Mouse (Mus musculus) splenic B cell, adult 2 months (primary cell): ENCODE results near the gene Itga9.

Experiments
- DNase-seq: peaks from one replicate; pipeline ENCODE4 v3.0.0-alpha.2; 2011; ENCODE audit warnings: low read depth, low spot score
- H3K27me3 ChIP-seq: 2 replicates; pipeline ENCODE4 v1.6.1; 2012; ENCODE audit warnings: mild to moderate bottlenecking, low read length, moderate library complexity, mixed read lengths; ENCODE audit not compliant: control insufficient read depth, poor library complexity, insufficient read depth, severe bottlenecking
- H3K36me3 ChIP-seq: 2 replicates; pipeline ENCODE4 v1.6.1; 2012; ENCODE audit warnings: mild to moderate bottlenecking, low read length, moderate library complexity, mixed read lengths; ENCODE audit not compliant: control insufficient read depth, poor library complexity, insufficient read depth, severe bottlenecking

The Itga9 gene

GRCm38 (mm10) chr9:118794668-118795067 is 188.2 kb downstream of the Itga9 start:
- DNase-seq, result no peak
- Histone ChIP-seq H3K27me3 (no peaks in the 10 kb centered on the region), H3K36me3 (no peaks in the 10 kb centered on the region)

- DNase-seq, result no peak
- H3K27me3 ChIP-seq, result no peaks in the 10 kb centered on the region
- H3K36me3 ChIP-seq, result no peaks in the 10 kb centered on the region
These were observed 188.8 kb downstream of the Itga9 start for GRCm38 (mm10) chr9:118795304-118795703.

- DNase-seq, result no peak
- Histone ChIP-seq H3K27me3 (no peaks in the 10 kb centered on the region), H3K36me3 (no peaks in the 10 kb centered on the region)
These were observed 192.6 kb downstream of the Itga9 start for GRCm38 (mm10) chr9:118799105-118799504.

- H3K36me3 ChIP-seq, result no peaks in the 10 kb centered on the region
- H3K27me3 ChIP-seq, result no peaks in the 10 kb centered on the region
- DNase-seq, result no peak
These were observed 194.9 kb downstream of the Itga9 start for GRCm38 (mm10) chr9:118801176-118801909.

GRCm38 (mm10) chr9:118801910-118802287 is 195.4 kb downstream of the Itga9 start:
- Histone ChIP-seq H3K36me3 (no peaks in the 10 kb centered on the region), H3K27me3 (no peaks in the 10 kb centered on the region)
- DNase-seq, result no peak

- Histone ChIP-seq H3K27me3 (no peaks in the 10 kb centered on the region), H3K36me3 (no peaks in the 10 kb centered on the region)
- no peak for DNase-seq
These were observed 195.9 kb downstream of the Itga9 start for GRCm38 (mm10) chr9:118802380-118802779.

GRCm38 (mm10) chr9:118805740-118806139 is 199.2 kb downstream of the Itga9 start:
- DNase-seq, result no peak
- Histone ChIP-seq H3K36me3 (no peaks in the 10 kb centered on the region), H3K27me3 (no peaks in the 10 kb centered on the region)

- no peaks in the 10 kb centered on the region for H3K36me3 ChIP-seq
- DNase-seq, result no peak
- H3K27me3 ChIP-seq, result no peaks in the 10 kb centered on the region
These were observed 201.2 kb downstream of the Itga9 start for GRCm38 (mm10) chr9:118807669-118808068.

- no peaks in the 10 kb centered on the region for H3K36me3 ChIP-seq
- DNase-seq, result no peak
- no peaks in the 10 kb centered on the region for H3K27me3 ChIP-seq
These were observed 205.7 kb downstream of the Itga9 start for GRCm38 (mm10) chr9:118812221-118812620.

GRCm38 (mm10) chr9:118813492-118813891 is 207.0 kb downstream of the Itga9 start:
- Histone ChIP-seq H3K36me3 (no peaks in the 10 kb centered on the region), H3K27me3 (no peaks in the 10 kb centered on the region)
- DNase-seq, result no peak

- Histone ChIP-seq H3K36me3 (no peaks in the 10 kb centered on the region), H3K27me3 (no peaks in the 10 kb centered on the region)
- no peak for DNase-seq
These were observed 207.6 kb downstream of the Itga9 start for GRCm38 (mm10) chr9:118814056-118814455.

- no peak for DNase-seq
- Histone ChIP-seq H3K27me3 (no peaks in the 10 kb centered on the region), H3K36me3 (no peaks in the 10 kb centered on the region)
These were observed 208.0 kb downstream of the Itga9 start for GRCm38 (mm10) chr9:118814461-118814860.

GRCm38 (mm10) chr9:118815543-118815942 is 209.1 kb downstream of the Itga9 start:
- Histone ChIP-seq H3K27me3 (no peaks in the 10 kb centered on the region), H3K36me3 (no peaks in the 10 kb centered on the region)
- DNase-seq, result no peak

GRCm38 (mm10) chr9:118818508-118818907 is 212.0 kb downstream of the Itga9 start:
- Histone ChIP-seq H3K27me3 (no peaks in the 10 kb centered on the region), H3K36me3 (no peaks in the 10 kb centered on the region)
- DNase-seq, result peak; percentile 6

- H3K27me3 ChIP-seq, result no peaks in the 10 kb centered on the region
These were observed 215.0 kb downstream of the Itga9 start for GRCm38 (mm10) chr9:118821220-118822185.

More at GRCm38 (mm10) chr9:118821220-118822185, 215.0 kb downstream of the Itga9 start:
- H3K36me3 ChIP-seq, result no peaks in the 10 kb centered on the region
- peak; percentile 44 for DNase-seq
